Mouse (Mus musculus): ENCODE measurements around the gene Dab1. TPM values are rescaled to one million over a fixed set of nuclear protein-coding genes. Genes with fewer than 3 reads are reported as not detected.

The Dab1 gene
- polyA plus RNA-seq, 1 experiment from 2014 or later, result 123 TPM

GRCm38 (mm10) chr4:104270173-104270557, 651.0 kb downstream of the Dab1 start:
- Histone ChIP-seq H3K4me2 (ENCODE audit: low read length) (no peak overlapping the region), H3K4me3 (ENCODE audit: low read depth, low read length) (no peak overlapping the region), H3K36me3 (ENCODE audit: control insufficient read depth, insufficient read depth, low read length) (no peaks in the 10 kb centered on the region), H3K27me3 (ENCODE audit: control insufficient read depth, insufficient read depth, low read depth, low read length) (no peaks in the 10 kb centered on the region), H3K4me1 (ENCODE audit: control insufficient read depth, insufficient read depth, low read length) (no peaks in the 10 kb centered on the region), H3K9ac (ENCODE audit: low read depth, low read length) (no peak overlapping the region), H3K9me3 (replicated peaks; ENCODE audit: control insufficient read depth, low read length, poor library complexity, severe bottlenecking) (no peaks in the 10 kb centered on the region), H3K27ac (ENCODE audit: low read length) (no peak overlapping the region)
- WGBS, result 52% methylated on average over 5 of the region's 5 CpGs
- no peak for ATAC-seq

GRCm38 (mm10) chr4:104275260-104275659, 656.1 kb downstream of the Dab1 start:
- H3K4me3 ChIP-seq (ENCODE audit: low read depth, low read length), result no peak overlapping the region
- ATAC-seq, result no peak
- no peaks in the 10 kb centered on the region for H3K27me3 ChIP-seq (ENCODE audit: control insufficient read depth, insufficient read depth, low read depth, low read length)
- no peaks in the 10 kb centered on the region for H3K36me3 ChIP-seq (ENCODE audit: control insufficient read depth, insufficient read depth, low read length)
- no peaks in the 10 kb centered on the region for H3K4me1 ChIP-seq (ENCODE audit: control insufficient read depth, insufficient read depth, low read length)
- no peak overlapping the region for H3K27ac ChIP-seq (ENCODE audit: low read length)
- 98% methylated on average over 1 of the region's 1 CpGs for WGBS
- no peak overlapping the region for H3K9ac ChIP-seq (ENCODE audit: low read depth, low read length)
- no peak overlapping the region for H3K4me2 ChIP-seq (ENCODE audit: low read length)
- H3K9me3 ChIP-seq (replicated peaks; ENCODE audit: control insufficient read depth, low read length, poor library complexity, severe bottlenecking), result 0 out of 2 replicates have a peak, but pooled peaks cover 4% of the 10 kb centered on the region

GRCm38 (mm10) chr4:104276916-104277315, 657.8 kb downstream of the Dab1 start:
- Histone ChIP-seq H3K27ac (ENCODE audit: low read length) (no peak overlapping the region), H3K9me3 (replicated peaks; ENCODE audit: control insufficient read depth, low read length, poor library complexity, severe bottlenecking) (0 out of 2 replicates have a peak, but pooled peaks cover 4% of the 10 kb centered on the region), H3K36me3 (ENCODE audit: control insufficient read depth, insufficient read depth, low read length) (no peaks in the 10 kb centered on the region), H3K9ac (ENCODE audit: low read depth, low read length) (no peak overlapping the region), H3K4me1 (ENCODE audit: control insufficient read depth, insufficient read depth, low read length) (0 out of 2 replicates have a peak, but pooled peaks cover 3% of the 10 kb centered on the region), H3K4me3 (ENCODE audit: low read depth, low read length) (no peak overlapping the region), H3K4me2 (ENCODE audit: low read length) (no peak overlapping the region), H3K27me3 (ENCODE audit: control insufficient read depth, insufficient read depth, low read depth, low read length) (no peaks in the 10 kb centered on the region)
- 95% methylated on average over 7 of the region's 7 CpGs for WGBS
- no peak for ATAC-seq

GRCm38 (mm10) chr4:104281518-104281917, 662.4 kb downstream of the Dab1 start:
- H3K4me2 ChIP-seq (ENCODE audit: low read length), result no peak overlapping the region
- H3K4me3 ChIP-seq (ENCODE audit: low read depth, low read length), result no peak overlapping the region
- no peaks in the 10 kb centered on the region for H3K27me3 ChIP-seq (ENCODE audit: control insufficient read depth, insufficient read depth, low read depth, low read length)
- no peak overlapping the region for H3K9ac ChIP-seq (ENCODE audit: low read depth, low read length)
- no peak; the same call in none of the 2 replicates for ATAC-seq
- 0 out of 2 replicates have a peak, but pooled peaks cover 4% of the 10 kb centered on the region for H3K9me3 ChIP-seq (replicated peaks; ENCODE audit: control insufficient read depth, low read length, poor library complexity, severe bottlenecking)
- H3K27ac ChIP-seq (ENCODE audit: low read length), result no peak overlapping the region
- H3K36me3 ChIP-seq (ENCODE audit: control insufficient read depth, insufficient read depth, low read length), result no peaks in the 10 kb centered on the region
- H3K4me1 ChIP-seq (ENCODE audit: control insufficient read depth, insufficient read depth, low read length), result 0 out of 2 replicates have a peak, but pooled peaks cover 3% of the 10 kb centered on the region
- 59% methylated on average over 3 of the region's 3 CpGs for WGBS

GRCm38 (mm10) chr4:104283906-104284305, 664.7 kb downstream of the Dab1 start:
- Histone ChIP-seq H3K27ac (ENCODE audit: low read length) (no peak overlapping the region), H3K27me3 (ENCODE audit: control insufficient read depth, insufficient read depth, low read depth, low read length) (no peaks in the 10 kb centered on the region), H3K4me2 (ENCODE audit: low read length) (no peak overlapping the region), H3K9me3 (replicated peaks; ENCODE audit: control insufficient read depth, low read length, poor library complexity, severe bottlenecking) (no peaks in the 10 kb centered on the region), H3K4me3 (ENCODE audit: low read depth, low read length) (no peak overlapping the region), H3K36me3 (ENCODE audit: control insufficient read depth, insufficient read depth, low read length) (no peaks in the 10 kb centered on the region), H3K9ac (ENCODE audit: low read depth, low read length) (no peak overlapping the region), H3K4me1 (ENCODE audit: control insufficient read depth, insufficient read depth, low read length) (0 out of 2 replicates have a peak, but pooled peaks cover 3% of the 10 kb centered on the region)
- ATAC-seq, result no peak
- 87% methylated on average over 6 of the region's 6 CpGs for WGBS

- no peak overlapping the region for H3K4me3 ChIP-seq (ENCODE audit: low read depth, low read length)
- no peaks in the 10 kb centered on the region for H3K9me3 ChIP-seq (replicated peaks; ENCODE audit: control insufficient read depth, low read length, poor library complexity, severe bottlenecking)
- no peaks in the 10 kb centered on the region for H3K36me3 ChIP-seq (ENCODE audit: control insufficient read depth, insufficient read depth, low read length)
- ATAC-seq, result no peak
- H3K9ac ChIP-seq (ENCODE audit: low read depth, low read length), result no peak overlapping the region
- no peak overlapping the region for H3K27ac ChIP-seq (ENCODE audit: low read length)
- no peaks in the 10 kb centered on the region for H3K27me3 ChIP-seq (ENCODE audit: control insufficient read depth, insufficient read depth, low read depth, low read length)
- 69% methylated on average over 3 of the region's 3 CpGs for whole genome bisulfite sequencing
- H3K4me2 ChIP-seq (ENCODE audit: low read length), result no peak overlapping the region
- H3K4me1 ChIP-seq (ENCODE audit: control insufficient read depth, insufficient read depth, low read length), result no peaks in the 10 kb centered on the region
Measured at GRCm38 (mm10) chr4:104288401-104288800, 669.2 kb downstream of the Dab1 start.

- peaks cover 5% of the 10 kb centered on the region; the same call in 1 of the 2 replicates for H3K4me1 ChIP-seq (ENCODE audit: control insufficient read depth, insufficient read depth, low read length)
Measured at GRCm38 (mm10) chr4:104301764-104302163, 682.6 kb downstream of the Dab1 start.

GRCm38 (mm10) chr4:104302996-104303652, 684.0 kb downstream of the Dab1 start:
- Histone ChIP-seq H3K36me3 (ENCODE audit: control insufficient read depth, insufficient read depth, low read length) (no peaks in the 10 kb centered on the region), H3K9me3 (replicated peaks; ENCODE audit: control insufficient read depth, low read length, poor library complexity, severe bottlenecking) (no peaks in the 10 kb centered on the region), H3K4me2 (ENCODE audit: low read length) (no peak overlapping the region), H3K9ac (ENCODE audit: low read depth, low read length) (no peak overlapping the region), H3K4me3 (ENCODE audit: low read depth, low read length) (no peak overlapping the region), H3K4me1 (ENCODE audit: control insufficient read depth, insufficient read depth, low read length) (peaks cover 5% of the 10 kb centered on the region; the same call in 1 of the 2 replicates), H3K27ac (ENCODE audit: low read length) (no peak overlapping the region), H3K27me3 (ENCODE audit: control insufficient read depth, insufficient read depth, low read depth, low read length) (no peaks in the 10 kb centered on the region)
- ATAC-seq, result peak; percentile 51; the same call in 1 of the 2 replicates
- WGBS, result 55% methylated on average over 10 of the region's 10 CpGs

More at GRCm38 (mm10) chr4:104301764-104302163, 682.6 kb downstream of the Dab1 start:
- H3K9me3 ChIP-seq (replicated peaks; ENCODE audit: control insufficient read depth, low read length, poor library complexity, severe bottlenecking), result no peaks in the 10 kb centered on the region
- H3K36me3 ChIP-seq (ENCODE audit: control insufficient read depth, insufficient read depth, low read length), result no peaks in the 10 kb centered on the region
- no peak overlapping the region for H3K4me3 ChIP-seq (ENCODE audit: low read depth, low read length)
- no peak overlapping the region for H3K9ac ChIP-seq (ENCODE audit: low read depth, low read length)
- no peak overlapping the region for H3K4me2 ChIP-seq (ENCODE audit: low read length)
- no peaks in the 10 kb centered on the region for H3K27me3 ChIP-seq (ENCODE audit: control insufficient read depth, insufficient read depth, low read depth, low read length)
- 70% methylated on average over 3 of the region's 3 CpGs for WGBS
- H3K27ac ChIP-seq (ENCODE audit: low read length), result no peak overlapping the region
- no peak for ATAC-seq

GRCm38 (mm10) chr4:104307781-104308180, 688.6 kb downstream of the Dab1 start:
- Histone ChIP-seq H3K27ac (ENCODE audit: low read length) (no peak overlapping the region), H3K27me3 (ENCODE audit: control insufficient read depth, insufficient read depth, low read depth, low read length) (no peaks in the 10 kb centered on the region), H3K36me3 (ENCODE audit: control insufficient read depth, insufficient read depth, low read length) (no peaks in the 10 kb centered on the region), H3K4me2 (ENCODE audit: low read length) (no peak overlapping the region), H3K4me3 (ENCODE audit: low read depth, low read length) (no peak overlapping the region), H3K4me1 (ENCODE audit: control insufficient read depth, insufficient read depth, low read length) (peaks cover 5% of the 10 kb centered on the region; the same call in 1 of the 2 replicates), H3K9me3 (replicated peaks; ENCODE audit: control insufficient read depth, low read length, poor library complexity, severe bottlenecking) (no peaks in the 10 kb centered on the region), H3K9ac (ENCODE audit: low read depth, low read length) (no peak overlapping the region)
- WGBS, result 74% methylated on average over 2 of the region's 2 CpGs
- ATAC-seq, result no peak
